Mouse (Mus musculus) bone marrow macrophage, adult 2 months (primary cell): ENCODE results near the gene Slc35g1.

Source experiments
- CTCF ChIP-seq: IDR thresholded peaks from 2 replicates; pipeline ENCODE4 v1.5.1; 2012; ENCODE audit warnings: low read depth, mild to moderate bottlenecking, low read length, moderate library complexity
- POLR2A ChIP-seq: IDR thresholded peaks from 2 replicates; pipeline ENCODE4 v1.6.1; 2012; ENCODE audit warnings: mild to moderate bottlenecking, low read depth, low read length, borderline replicate concordance

DNA sequence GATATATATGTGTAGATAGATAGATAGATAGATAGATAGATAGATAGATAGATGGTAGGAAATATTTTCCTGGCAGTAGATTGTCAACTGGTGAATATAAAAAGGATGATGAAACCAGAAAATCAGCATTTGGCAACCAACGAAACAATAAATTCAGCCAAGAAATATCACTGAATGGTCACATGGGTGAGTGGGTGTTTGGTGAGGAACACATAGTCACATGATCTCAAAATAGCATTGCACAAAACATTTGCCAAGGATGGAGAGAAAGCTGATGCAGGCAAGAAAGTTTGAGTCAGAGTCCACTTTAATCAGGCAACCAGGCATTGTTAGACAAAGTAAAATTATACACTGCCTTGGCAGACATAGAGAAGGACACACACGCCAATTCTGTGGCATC lies 37.6 kb downstream of the Slc35g1 start:
- TF ChIP-seq CTCF (no peak), POLR2A (no peak)
